Mouse (Mus musculus): ENCODE measurements around the gene AI182371.

The AI182371 gene

GRCm38 (mm10) chr2:35069124-35069523 lies 32.2 kb downstream of the AI182371 start:
- DNase-seq (ENCODE audit: low spot score in 2 of 2), result no peak

- DNase-seq (ENCODE audit: low spot score in 2 of 2), result no peak
Measured at GRCm38 (mm10) chr2:35067117-35067516, 34.2 kb downstream of the AI182371 start.

GRCm38 (mm10) chr2:35066525-35067082 lies 34.7 kb downstream of the AI182371 start:
- no peak for DNase-seq (ENCODE audit: low spot score in 2 of 2)

DNA sequence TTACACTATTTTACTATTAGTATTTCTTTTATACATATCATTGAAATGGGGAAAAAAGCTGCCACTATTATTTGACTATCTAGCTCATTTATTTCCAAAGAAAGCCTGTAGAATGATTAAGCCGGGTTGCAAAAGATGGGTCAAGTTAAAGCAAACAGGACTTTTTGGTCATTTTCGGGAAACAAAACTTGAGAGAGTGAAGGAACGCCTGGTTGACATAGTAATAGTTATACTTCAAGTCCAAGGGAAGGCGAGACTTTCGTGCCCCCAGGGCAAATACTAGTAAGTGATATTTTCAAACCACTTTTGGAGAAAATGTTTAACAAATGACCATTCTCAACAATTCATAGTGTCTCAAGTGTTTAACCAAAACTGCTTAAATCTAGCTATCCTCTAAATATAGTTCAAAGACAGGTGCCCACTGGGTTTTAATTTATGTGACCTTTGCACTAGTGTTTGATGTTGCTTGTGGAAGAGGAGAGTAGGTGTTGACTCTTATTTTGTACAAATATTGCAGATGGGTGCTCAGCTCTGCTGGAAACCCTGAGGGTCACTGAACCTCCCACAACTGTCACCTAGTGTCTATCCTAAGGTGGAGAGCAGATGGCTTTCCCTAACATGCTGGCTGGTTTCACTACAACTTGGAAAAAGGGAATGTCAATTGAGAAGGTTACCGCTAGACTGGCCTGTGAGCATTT lies 37.9 kb downstream of the AI182371 start:
- DNase-seq (ENCODE audit: low spot score in 2 of 2), result no peak

- DNase-seq (ENCODE audit: low spot score in 2 of 2), result no peak
Measured at GRCm38 (mm10) chr2:35061338-35061737, 40.0 kb downstream of the AI182371 start, which contains the start of gene Hc. TSS of gene Hc (minus strand) at chr2:35061438.

GRCm38 (mm10) chr2:35060897-35061296 lies 40.4 kb downstream of the AI182371 start:
- no peak for DNase-seq (ENCODE audit: low spot score in 2 of 2)

- no peak for DNase-seq (ENCODE audit: low spot score in 2 of 2)
Measured at GRCm38 (mm10) chr2:35060256-35060655, 41.1 kb downstream of the AI182371 start.

DNA sequence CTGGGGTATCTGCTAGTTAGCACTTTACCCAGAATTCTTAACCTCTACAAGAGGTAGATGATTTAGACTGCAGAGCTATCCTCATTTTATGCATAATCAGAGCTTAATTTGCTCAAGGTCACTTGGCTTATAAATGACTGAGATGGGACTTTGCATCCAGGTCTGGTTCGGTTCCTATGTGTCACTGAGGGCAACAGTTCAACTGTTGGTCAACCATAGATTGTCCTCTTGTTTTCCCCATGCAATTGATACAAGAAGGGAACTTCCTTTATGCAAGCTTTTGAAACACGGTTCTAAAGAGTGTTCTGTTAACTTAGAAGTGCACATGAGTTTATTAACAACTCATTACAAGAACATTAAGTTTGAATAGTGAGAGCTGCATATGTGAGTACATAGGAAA lies 43.0 kb downstream of the AI182371 start:
- DNase-seq (ENCODE audit: low spot score in 2 of 2), result no peak

- DNase-seq (ENCODE audit: low spot score in 2 of 2), result no peak
Measured at GRCm38 (mm10) chr2:35057243-35057642, 44.1 kb downstream of the AI182371 start.

DNA sequence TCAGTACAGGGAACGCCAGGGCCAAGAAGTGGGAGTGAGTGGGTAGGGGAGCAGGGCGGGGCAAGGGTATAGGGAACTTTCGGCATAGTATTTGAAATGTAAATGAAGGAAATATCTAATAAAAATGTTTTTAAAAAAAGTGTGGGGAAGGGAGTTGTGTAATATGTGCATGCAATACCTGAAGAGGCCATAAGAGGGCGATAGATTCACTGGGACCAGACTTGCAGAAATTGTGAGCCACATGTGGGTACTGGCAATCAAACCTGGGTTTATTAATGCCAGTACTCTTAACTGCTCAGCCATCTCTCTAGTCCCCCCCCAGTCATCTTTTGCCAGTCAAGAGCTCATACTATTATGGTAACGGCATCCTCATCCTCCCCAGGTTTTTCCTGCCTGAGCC lies 52.5 kb downstream of the AI182371 start:
- DNase-seq (ENCODE audit: low spot score in 2 of 2), result peak; percentile 25 to 70

DNA sequence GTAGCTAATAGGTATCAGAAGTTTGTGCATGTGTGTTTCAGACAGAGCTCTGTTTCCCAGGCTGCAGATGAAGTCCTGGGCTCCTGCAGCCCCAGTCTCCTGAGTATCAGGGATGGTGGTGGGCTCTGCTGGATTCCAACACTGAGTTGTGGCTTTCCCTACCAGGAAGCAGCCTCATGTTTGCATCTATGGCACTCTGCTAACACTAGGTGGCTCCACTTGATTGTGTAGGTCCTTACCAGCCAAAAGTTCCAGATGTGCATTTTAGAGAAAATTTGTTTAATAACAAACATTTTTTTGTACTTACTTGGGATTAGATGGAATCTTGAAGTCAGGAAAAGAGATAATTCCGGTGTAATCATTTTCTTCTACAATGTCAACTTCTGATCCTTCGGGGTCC lies 56.4 kb downstream of the AI182371 start:
- DNase-seq (ENCODE audit: low spot score in 2 of 2), result no peak

DNA sequence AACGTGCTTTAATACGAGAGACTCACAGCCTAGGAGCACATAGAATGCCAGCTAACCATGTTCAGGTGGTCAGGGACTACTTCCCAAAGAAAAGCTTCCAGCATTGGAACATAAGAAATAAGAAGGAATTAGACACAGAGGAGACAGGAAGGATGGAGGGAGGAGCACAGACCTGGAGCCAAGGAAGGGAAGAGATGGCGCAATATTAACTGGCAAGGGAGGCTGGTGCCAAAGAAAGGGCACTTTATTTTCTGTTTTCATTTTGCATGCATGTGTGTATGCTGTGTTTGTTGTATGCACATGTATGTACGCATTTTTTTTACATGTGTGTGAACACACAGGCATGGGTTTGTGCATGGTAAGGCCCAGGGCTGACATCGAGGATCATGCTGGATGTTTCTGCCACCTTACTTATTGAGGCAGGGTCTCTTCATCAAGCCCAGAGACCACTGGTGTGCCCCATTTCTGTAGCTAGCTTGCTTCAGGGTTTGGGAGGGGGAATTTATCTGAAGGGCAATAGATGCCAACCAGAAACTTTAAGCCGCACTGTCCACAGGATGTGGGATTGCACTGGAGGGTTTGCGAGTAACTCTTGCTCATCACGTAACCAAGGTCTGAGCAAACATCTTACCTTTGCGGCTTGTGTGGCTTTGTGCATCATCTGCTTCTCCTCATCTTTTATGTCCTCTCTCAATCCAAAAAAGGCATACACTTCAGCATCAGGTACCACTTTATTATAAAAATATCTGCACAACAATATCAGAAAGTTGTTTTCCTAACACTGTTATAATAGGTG lies 62.6 kb downstream of the AI182371 start:
- DNase-seq (ENCODE audit: low spot score in 2 of 2), result no peak
